Mouse (Mus musculus): ENCODE measurements at regions not wholly inside any gene's neighbourhood (a gene's known extent, or its start where the extent isn't known, plus 50 kb on each side); places are given as distances from the start of the nearest gene placed in this dataset.

DNA sequence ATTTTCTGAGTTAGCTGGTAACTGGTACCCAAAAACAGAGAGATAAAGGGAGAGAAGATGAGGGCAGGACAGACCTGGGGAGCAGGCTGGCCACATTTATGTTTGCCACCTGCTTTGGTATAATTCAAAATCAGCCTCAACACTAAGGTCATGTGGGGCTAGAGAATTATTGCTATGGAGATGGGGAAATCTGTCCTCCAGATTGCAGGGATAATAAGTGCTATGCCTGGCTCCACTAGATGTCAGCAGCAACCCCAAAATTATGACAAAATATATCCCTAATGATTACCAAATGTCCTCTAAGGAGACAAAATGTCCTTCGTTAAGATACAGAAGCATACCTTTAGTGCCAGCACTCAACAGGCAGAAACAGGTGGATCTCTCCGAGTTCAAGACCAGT, 83.8 kb upstream of the Slc44a1 start:
- Histone ChIP-seq H3K79me2 (replicated peaks; ENCODE audit: control insufficient read depth, extremely low read depth, insufficient read depth, poor library complexity, severe bottlenecking) (no peaks in the 10 kb centered on the region), H3K36me3 (replicated peaks in 1 of 2; ENCODE audit: control insufficient read depth in 1 of 2, insufficient read depth in 1 of 2, low read length in 1 of 2) (no peaks in the 10 kb centered on the region), H3K4me3 (replicated peaks in 1 of 3; ENCODE audit: low read depth in 2 of 3, low read length in 2 of 3, poor library complexity in 1 of 3) (no peak overlapping the region), H3K4me2 (ENCODE audit: insufficient read depth, low read depth, poor library complexity, severe bottlenecking) (no peak overlapping the region), H3K9me3 (replicated peaks; ENCODE audit: low read length) (no peaks in the 10 kb centered on the region), H3K27ac (ENCODE audit: insufficient read depth, low read depth) (no peak overlapping the region), H3K4me1 (ENCODE audit: control insufficient read depth in 1 of 2, insufficient read depth in 2 of 2) (peaks cover 0 to 16% of the 10 kb centered on the region in 2 experiments; a peak in 2 of 4 replicates), H3K9ac (ENCODE audit: insufficient read depth, low read depth) (no peak overlapping the region), H3K27me3 (replicated peaks) (no peaks in the 10 kb centered on the region)
- DNase-seq (ENCODE audit: extremely low read depth), result no peak
- TF ChIP-seq CHD1 (IDR thresholded peaks at IDR 0.05; ENCODE audit: low read depth, low read length) (no peak), CTCF (conservative IDR thresholded peaks at IDR 0.05 in 1 of 2, IDR thresholded peaks at IDR 0.05 in 1 of 2; ENCODE audit: low read depth in 2 of 2, low read length in 2 of 2) (0 out of 4 replicates have a peak, but pooled peaks of 1 of the 2 experiments have one; percentile 2), POLR2A (IDR thresholded peaks at IDR 0.05; ENCODE audit: low read depth, low read length) (no peak), KAT2A (IDR thresholded peaks at IDR 0.05; ENCODE audit: insufficient replicate concordance, low read length) (no peak), UBTF (IDR thresholded peaks at IDR 0.05; ENCODE audit: low read depth, low read length) (no peak), TCF12 (IDR thresholded peaks at IDR 0.05; ENCODE audit: low read depth, low read length) (no peak)
- dilution Hi-C loops (cut with MboI; ENCODE audit: extremely low pct_ligation_motif_present, extremely low pct_unique_long_range_greater_than_20kb, low sequenced_read_pairs) (no loop called here), in situ Hi-C loops (cut with MboI; ENCODE audit: low pct_ligation_motif_present, low pct_unique_long_range_greater_than_20kb, low sequenced_read_pairs) (loop anchor here (10.0 kb wide), 1 partner anchor 232 kb away; no protein-coding TSS in a partner anchor)

- Histone ChIP-seq H3K27me3 (replicated peaks) (no peaks in the 10 kb centered on the region), H3K4me2 (ENCODE audit: insufficient read depth, low read depth, poor library complexity, severe bottlenecking) (no peak overlapping the region), H3K9me3 (replicated peaks; ENCODE audit: low read length) (no peaks in the 10 kb centered on the region), H3K36me3 (replicated peaks in 1 of 2; ENCODE audit: control insufficient read depth in 1 of 2, insufficient read depth in 1 of 2, low read length in 1 of 2) (no peaks in the 10 kb centered on the region), H3K9ac (ENCODE audit: insufficient read depth, low read depth) (no peak overlapping the region), H3K4me1 (ENCODE audit: control insufficient read depth in 1 of 2, insufficient read depth in 2 of 2) (peaks cover 0 to 15% of the 10 kb centered on the region in 2 experiments; a peak in 2 of 4 replicates), H3K27ac (ENCODE audit: insufficient read depth, low read depth) (no peak overlapping the region), H3K4me3 (replicated peaks in 1 of 3; ENCODE audit: low read depth in 2 of 3, low read length in 2 of 3, poor library complexity in 1 of 3) (no peak overlapping the region), H3K79me2 (replicated peaks; ENCODE audit: control insufficient read depth, extremely low read depth, insufficient read depth, poor library complexity, severe bottlenecking) (no peaks in the 10 kb centered on the region)
- TF ChIP-seq MAX (IDR thresholded peaks at IDR 0.05; ENCODE audit: low read length) (no peak), ZNF384 (IDR thresholded peaks at IDR 0.05; ENCODE audit: low read depth, low read length) (no peak), EP300 (IDR thresholded peaks at IDR 0.05; ENCODE audit: low read length) (no peak), E2F4 (IDR thresholded peaks at IDR 0.05; ENCODE audit: insufficient replicate concordance, low read depth, low read length) (no peak), POLR2A (IDR thresholded peaks at IDR 0.05; ENCODE audit: low read depth, low read length) (no peak), NELFE (IDR thresholded peaks at IDR 0.05; ENCODE audit: low read depth, low read length) (no peak), ETS1 (conservative IDR thresholded peaks at IDR 0.05; ENCODE audit: low read depth, low read length) (no peak), JUND (conservative IDR thresholded peaks at IDR 0.05; ENCODE audit: low read depth, low read length) (no peak), MAFK (IDR thresholded peaks at IDR 0.05; ENCODE audit: insufficient replicate concordance, low read length) (no peak), POLR2AphosphoS2 (IDR thresholded peaks at IDR 0.05; ENCODE audit: low read depth, low read length) (no peak), JUN (IDR thresholded peaks at IDR 0.05; ENCODE audit: insufficient read depth, low read depth, low read length) (no peak), NRF1 (IDR thresholded peaks at IDR 0.05; ENCODE audit: low read depth, low read length) (no peak), ELF1 (IDR thresholded peaks at IDR 0.05; ENCODE audit: low read depth, low read length) (no peak), PAX5 (IDR thresholded peaks at IDR 0.05; ENCODE audit: low read length) (no peak), SMC3 (IDR thresholded peaks at IDR 0.05; ENCODE audit: low read depth, low read length) (peak; percentile 73), CTCF (conservative IDR thresholded peaks at IDR 0.05 in 1 of 2, IDR thresholded peaks at IDR 0.05 in 1 of 2; ENCODE audit: low read depth in 2 of 2, low read length in 2 of 2) (peak in 1 of 2 experiments; percentile 70; a peak in 2 of 4 replicates), ZC3H11A (IDR thresholded peaks at IDR 0.05; ENCODE audit: low read depth, low read length) (peak; percentile 10; the same call in 1 of the 2 replicates), CHD1 (IDR thresholded peaks at IDR 0.05; ENCODE audit: low read depth, low read length) (no peak), UBTF (IDR thresholded peaks at IDR 0.05; ENCODE audit: low read depth, low read length) (no peak), RAD21 (IDR thresholded peaks at IDR 0.05; ENCODE audit: low read depth, low read length) (peak; percentile 78), SIN3A (IDR thresholded peaks at IDR 0.05; ENCODE audit: low read length) (no peak), CHD2 (IDR thresholded peaks at IDR 0.05; ENCODE audit: low read length) (no peak), USF1 (IDR thresholded peaks at IDR 0.05; ENCODE audit: low read depth, low read length) (no peak), RCOR1 (conservative IDR thresholded peaks at IDR 0.05; ENCODE audit: low read depth, low read length) (no peak), KAT2A (IDR thresholded peaks at IDR 0.05; ENCODE audit: insufficient replicate concordance, low read length) (no peak), GABPA (IDR thresholded peaks at IDR 0.05; ENCODE audit: insufficient replicate concordance, low read depth, low read length) (no peak), TBP (conservative IDR thresholded peaks at IDR 0.05; ENCODE audit: low read depth, low read length) (no peak)
- dilution Hi-C loops (cut with MboI; ENCODE audit: extremely low pct_ligation_motif_present, extremely low pct_unique_long_range_greater_than_20kb, low sequenced_read_pairs), result no loop called here
- in situ Hi-C loops (cut with MboI; ENCODE audit: low pct_ligation_motif_present, low pct_unique_long_range_greater_than_20kb, low sequenced_read_pairs), result loop anchor here (10.0 kb wide), 1 partner anchor 230 kb away; no protein-coding TSS in a partner anchor
- peak; percentile 38 for DNase-seq (ENCODE audit: extremely low read depth)
Measured at GRCm38 (mm10) chr4:53354961-53355360, 85.3 kb upstream of the Slc44a1 start.
